ENCODE assay signal across 18 mouse cellular contexts in the genomic region with DNA sequence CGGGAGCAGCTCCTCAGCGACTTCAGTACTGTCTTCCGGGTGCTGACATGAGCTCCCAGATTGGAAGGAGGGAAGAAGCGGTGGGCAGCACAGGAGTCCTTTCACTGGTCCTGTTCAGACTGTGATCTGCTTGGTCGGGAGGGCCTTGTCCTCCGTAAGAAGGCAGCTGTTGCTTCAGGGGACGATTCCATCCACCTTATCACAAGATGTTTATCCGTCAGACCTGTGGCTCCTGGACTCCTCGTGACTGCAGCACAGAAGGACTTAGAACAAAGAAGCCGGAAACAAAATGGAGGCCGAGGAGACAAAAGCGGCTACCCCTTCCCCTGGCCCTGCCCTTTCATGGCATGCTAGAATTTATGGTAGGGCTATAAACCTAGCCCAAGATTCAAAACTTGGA. TPM values are rescaled to one million over a fixed set of nuclear protein-coding genes. Genes with fewer than 3 reads are reported as not detected.
"Had no signal": no experiment of that assay in that cellular context is flagged by ENCODE, and none has a peak within 500 bp of the region (broad histone marks: within the 10 kb centered on the region; RNA-seq: fewer than 3 reads in every experiment).

No protein-coding gene starts in this region.

- H3K27me3 ChIP-seq: limb, embryonic 15.5 days; liver, embryonic 12.5 days; neural tube, embryonic 12.5 days had no signal

- H3K36me3 ChIP-seq: limb, embryonic 15.5 days; liver, embryonic 12.5 days; neural tube, embryonic 12.5 days had no signal

- H3K9ac ChIP-seq: limb, embryonic 15.5 days; liver, embryonic 12.5 days; lung, embryonic 14.5 days; neural tube, embryonic 12.5 days had no signal

- DNase-seq: kidney, adult 11 months; kidney, postnatal 10 days; lung, embryonic 14.5 days; lung, postnatal 10 days; lung, postnatal 4 days; spleen, adult 18-20 months; thymus, postnatal 4 days had no signal

- H3K4me2 ChIP-seq: limb, embryonic 15.5 days; liver, embryonic 12.5 days; lung, embryonic 14.5 days; midbrain, embryonic 11.5 days; neural tube, embryonic 12.5 days had no signal

- ATAC-seq: liver, embryonic 12.5 days; midbrain, embryonic 16.5 days had no signal

- H3K27ac ChIP-seq: limb, embryonic 15.5 days; liver, embryonic 12.5 days; neural tube, embryonic 12.5 days had no signal

- H3K4me3 ChIP-seq: limb, embryonic 15.5 days; liver, embryonic 12.5 days; neural tube, embryonic 12.5 days had no signal

- H3K9me3 ChIP-seq: limb, embryonic 15.5 days; liver, embryonic 12.5 days; neural tube, embryonic 12.5 days had no signal

- H3K4me1 ChIP-seq: limb, embryonic 15.5 days had no signal

RNA-seq across cellular contexts. Expression of gene Zbed6, which starts 9.5 kb away (rescaled TPM):
- polyA plus RNA-seq: kidney, embryonic 14.5 days; limb, embryonic 11.5 days; limb, embryonic 15.5 days; liver, embryonic 12.5 days; liver, embryonic 16.5 days; lung, embryonic 14.5 days; midbrain, embryonic 11.5 days; midbrain, embryonic 16.5 days; neural tube, embryonic 12.5 days; stomach, embryonic 14.5 days had no signal

RNA-seq across cellular contexts. Expression of gene Lax1, which starts 19.7 kb away (rescaled TPM):
- total RNA-seq: layer of hippocampus, adult 8-10 months; layer of hippocampus, postnatal 14 days had no signal
- polyA plus RNA-seq: neural tube, embryonic 12.5 days had no signal
